Mouse (Mus musculus): ENCODE measurements around the gene Pde3b. TPM values are rescaled to one million over a fixed set of nuclear protein-coding genes. Genes with fewer than 3 reads are reported as not detected.

Gene Pde3b
- polyA plus RNA-seq, 1 experiment from 2014 or later, result 9.0 TPM

DNA sequence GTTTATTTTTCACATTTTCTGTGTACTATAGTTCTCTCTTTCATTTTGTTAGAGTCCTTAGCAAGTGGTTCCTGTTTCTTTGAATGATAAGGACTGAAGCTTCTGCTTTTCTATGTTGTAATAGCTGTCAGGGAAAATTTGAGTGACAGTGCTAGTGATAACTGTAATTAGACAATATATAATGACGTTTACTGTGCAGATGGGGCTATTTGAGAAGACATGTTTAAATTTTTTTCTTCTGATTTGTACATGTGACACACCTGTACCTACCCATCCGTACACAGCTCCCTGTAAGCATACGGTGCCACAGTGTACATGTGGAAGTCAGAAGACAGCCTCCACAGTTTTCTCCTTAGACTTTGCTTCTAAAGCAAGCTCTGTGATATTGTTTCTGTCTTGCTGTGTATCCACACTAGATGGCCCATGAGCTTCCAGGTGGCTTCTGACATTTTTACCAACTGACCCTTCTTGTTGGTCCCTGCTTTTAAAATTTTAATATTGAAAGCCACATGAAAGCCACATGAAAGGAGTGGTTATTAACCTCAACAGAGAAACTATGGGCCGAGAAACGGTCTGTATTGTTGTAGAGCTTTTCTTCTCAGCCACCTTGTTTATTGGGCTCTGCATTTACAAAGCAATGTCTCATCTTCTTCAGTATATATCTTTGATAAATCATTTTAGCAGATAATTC is 38.4 kb downstream of the Pde3b start:
- 84% methylated on average over 5 of the region's 5 CpGs for WGBS
- ATAC-seq (ENCODE audit: low FRiP score), result no peak
- no peaks in the 10 kb centered on the region for H3K36me3 ChIP-seq (replicated peaks)

GRCm38 (mm10) chr7:114454858-114455257 is 39.8 kb downstream of the Pde3b start:
- no peak for ATAC-seq (ENCODE audit: low FRiP score)
- H3K9me3 ChIP-seq, result no peaks in the 10 kb centered on the region
- H3K4me2 ChIP-seq, result no peak overlapping the region
- no peaks in the 10 kb centered on the region for H3K36me3 ChIP-seq (replicated peaks)
- WGBS, result 93% methylated on average over 1 of the region's 1 CpGs
- no peak overlapping the region for H3K4me3 ChIP-seq (replicated peaks)
- no peak overlapping the region for H3K27ac ChIP-seq
- H3K27me3 ChIP-seq, result no peaks in the 10 kb centered on the region
- no peaks in the 10 kb centered on the region for H3K4me1 ChIP-seq
- no peak overlapping the region for H3K9ac ChIP-seq

More for the DNA sequence above, 38.4 kb downstream of the Pde3b start:
- Histone ChIP-seq H3K4me2 (no peak overlapping the region), H3K4me1 (no peaks in the 10 kb centered on the region), H3K9me3 (no peaks in the 10 kb centered on the region), H3K4me3 (replicated peaks) (no peak overlapping the region), H3K27me3 (no peaks in the 10 kb centered on the region), H3K9ac (no peak overlapping the region), H3K27ac (no peak overlapping the region)

DNA sequence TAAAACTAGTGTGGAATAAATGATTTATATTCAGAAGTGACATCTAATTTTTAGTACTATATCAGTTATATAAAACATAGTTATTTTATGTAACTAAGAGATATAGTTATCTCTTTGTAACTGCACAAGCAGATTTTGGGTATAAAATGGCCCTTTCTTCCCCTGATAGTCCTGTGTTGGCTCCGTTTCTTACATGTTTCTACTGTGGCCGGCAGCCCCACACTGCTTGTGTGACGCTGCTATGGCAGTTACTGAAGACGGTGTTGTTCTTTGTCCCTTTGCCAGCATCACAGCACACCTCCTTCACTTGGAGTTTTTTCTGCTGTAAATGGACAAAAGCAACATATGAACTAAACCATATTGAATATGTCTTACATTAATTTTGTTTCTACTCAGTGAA is 41.8 kb downstream of the Pde3b start:
- no peak overlapping the region for H3K4me2 ChIP-seq
- H3K36me3 ChIP-seq (replicated peaks), result no peaks in the 10 kb centered on the region
- 94% methylated on average over 4 of the region's 4 CpGs for WGBS
- H3K9me3 ChIP-seq, result no peaks in the 10 kb centered on the region
- no peak overlapping the region for H3K4me3 ChIP-seq (replicated peaks)
- no peak overlapping the region for H3K27ac ChIP-seq
- no peaks in the 10 kb centered on the region for H3K4me1 ChIP-seq
- H3K9ac ChIP-seq, result no peak overlapping the region
- ATAC-seq (ENCODE audit: low FRiP score), result no peak
- no peaks in the 10 kb centered on the region for H3K27me3 ChIP-seq

DNA sequence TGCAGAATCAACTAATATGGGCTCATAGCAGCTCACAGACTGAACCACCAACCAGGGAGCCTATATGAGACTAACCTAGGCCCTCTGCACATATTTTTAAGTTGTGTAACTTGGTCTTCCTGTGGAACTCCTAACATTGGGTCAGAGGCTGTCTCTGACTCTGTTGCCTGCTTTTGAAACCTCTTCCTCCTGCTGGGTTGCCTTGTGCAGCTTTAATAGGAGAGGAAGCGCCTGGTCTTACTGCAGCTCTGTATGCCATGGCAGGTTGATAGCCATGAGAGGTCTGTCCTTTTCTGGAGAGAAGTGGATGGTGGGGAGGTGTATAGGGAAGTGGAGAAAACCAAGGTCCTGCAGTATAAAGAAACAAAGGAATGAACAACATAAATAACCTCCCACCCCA is 44.8 kb downstream of the Pde3b start:
- Histone ChIP-seq H3K27ac (no peak overlapping the region), H3K36me3 (replicated peaks) (no peaks in the 10 kb centered on the region), H3K27me3 (no peaks in the 10 kb centered on the region), H3K4me2 (no peak overlapping the region), H3K9ac (no peak overlapping the region), H3K4me1 (no peaks in the 10 kb centered on the region), H3K9me3 (no peaks in the 10 kb centered on the region), H3K4me3 (replicated peaks) (no peak overlapping the region)
- ATAC-seq (ENCODE audit: low FRiP score), result no peak
- 45% methylated on average over 1 of the region's 1 CpGs for WGBS

GRCm38 (mm10) chr7:114461727-114462126 is 46.6 kb downstream of the Pde3b start:
- Histone ChIP-seq H3K27me3 (no peaks in the 10 kb centered on the region), H3K27ac (no peak overlapping the region), H3K9ac (no peak overlapping the region), H3K4me3 (replicated peaks) (no peak overlapping the region), H3K4me2 (no peak overlapping the region), H3K9me3 (no peaks in the 10 kb centered on the region), H3K36me3 (replicated peaks) (no peaks in the 10 kb centered on the region), H3K4me1 (no peaks in the 10 kb centered on the region)
- no peak for ATAC-seq (ENCODE audit: low FRiP score)
- 87% methylated on average over 2 of the region's 2 CpGs for WGBS

GRCm38 (mm10) chr7:114466358-114466757 is 51.3 kb downstream of the Pde3b start:
- H3K4me3 ChIP-seq (replicated peaks), result no peak overlapping the region
- H3K4me2 ChIP-seq, result no peak overlapping the region
- whole genome bisulfite sequencing, result 84% methylated on average over 3 of the region's 3 CpGs
- H3K27ac ChIP-seq, result no peak overlapping the region
- no peaks in the 10 kb centered on the region for H3K36me3 ChIP-seq (replicated peaks)
- H3K27me3 ChIP-seq, result no peaks in the 10 kb centered on the region
- no peaks in the 10 kb centered on the region for H3K4me1 ChIP-seq
- no peak for ATAC-seq (ENCODE audit: low FRiP score)
- H3K9me3 ChIP-seq, result no peaks in the 10 kb centered on the region
- no peak overlapping the region for H3K9ac ChIP-seq

- no peaks in the 10 kb centered on the region for H3K36me3 ChIP-seq (replicated peaks)
- no peaks in the 10 kb centered on the region for H3K9me3 ChIP-seq
- H3K4me2 ChIP-seq, result no peak overlapping the region
- no peaks in the 10 kb centered on the region for H3K27me3 ChIP-seq
- no peak overlapping the region for H3K4me3 ChIP-seq (replicated peaks)
- no peaks in the 10 kb centered on the region; the same call in 1 of the 2 replicates for H3K4me1 ChIP-seq
- no peak overlapping the region for H3K9ac ChIP-seq
- WGBS, result 69% methylated on average over 2 of the region's 2 CpGs
- no peak for ATAC-seq (ENCODE audit: low FRiP score)
- H3K27ac ChIP-seq, result no peak overlapping the region
These were observed 57.4 kb downstream of the Pde3b start for GRCm38 (mm10) chr7:114472471-114472870.

GRCm38 (mm10) chr7:114474889-114475288 is 59.8 kb downstream of the Pde3b start:
- ATAC-seq (ENCODE audit: low FRiP score), result no peak
- peaks cover 3% of the 10 kb centered on the region; the same call in 1 of the 2 replicates for H3K4me1 ChIP-seq
- H3K27ac ChIP-seq, result no peak overlapping the region
- no peaks in the 10 kb centered on the region for H3K27me3 ChIP-seq
- H3K4me3 ChIP-seq (replicated peaks), result no peak overlapping the region
- 85% methylated on average over 1 of the region's 1 CpGs for WGBS
- no peaks in the 10 kb centered on the region for H3K36me3 ChIP-seq (replicated peaks)
- no peak overlapping the region for H3K9ac ChIP-seq
- no peak overlapping the region for H3K4me2 ChIP-seq
- H3K9me3 ChIP-seq, result no peaks in the 10 kb centered on the region

- Histone ChIP-seq H3K4me2 (no peak overlapping the region), H3K9me3 (no peaks in the 10 kb centered on the region), H3K36me3 (replicated peaks) (no peaks in the 10 kb centered on the region), H3K9ac (no peak overlapping the region), H3K27ac (no peak overlapping the region), H3K4me3 (replicated peaks) (no peak overlapping the region), H3K27me3 (no peaks in the 10 kb centered on the region), H3K4me1 (0 out of 2 replicates have a peak, but pooled peaks cover 3% of the 10 kb centered on the region)
- WGBS, result 89% methylated on average over 2 of the region's 2 CpGs
- ATAC-seq (ENCODE audit: low FRiP score), result no peak
These were observed 62.8 kb downstream of the Pde3b start for GRCm38 (mm10) chr7:114477884-114478283.

GRCm38 (mm10) chr7:114478901-114479300 is 63.8 kb downstream of the Pde3b start:
- 15% methylated on average over 5 of the region's 5 CpGs for WGBS
- no peaks in the 10 kb centered on the region for H3K9me3 ChIP-seq
- H3K36me3 ChIP-seq (replicated peaks), result no peaks in the 10 kb centered on the region
- 0 out of 2 replicates have a peak, but pooled peaks cover 3% of the 10 kb centered on the region for H3K4me1 ChIP-seq
- H3K4me3 ChIP-seq (replicated peaks), result no peak overlapping the region
- H3K27me3 ChIP-seq, result no peaks in the 10 kb centered on the region
- no peak for ATAC-seq (ENCODE audit: low FRiP score)
- H3K9ac ChIP-seq, result no peak overlapping the region
- no peak overlapping the region for H3K27ac ChIP-seq
- H3K4me2 ChIP-seq, result no peak overlapping the region

- no peak for ATAC-seq (ENCODE audit: low FRiP score)
- Histone ChIP-seq H3K9ac (no peak overlapping the region), H3K27me3 (no peaks in the 10 kb centered on the region), H3K4me1 (0 out of 2 replicates have a peak, but pooled peaks cover 3% of the 10 kb centered on the region), H3K4me2 (no peak overlapping the region), H3K27ac (no peak overlapping the region), H3K4me3 (replicated peaks) (no peak overlapping the region), H3K36me3 (replicated peaks) (no peaks in the 10 kb centered on the region), H3K9me3 (no peaks in the 10 kb centered on the region)
- WGBS, result 80% methylated on average over 4 of the region's 4 CpGs
These were observed 64.7 kb downstream of the Pde3b start for GRCm38 (mm10) chr7:114479779-114480178.

GRCm38 (mm10) chr7:114480196-114480989 is 65.3 kb downstream of the Pde3b start:
- H3K4me2 ChIP-seq, result no peak overlapping the region
- no peak overlapping the region for H3K27ac ChIP-seq
- 0 out of 2 replicates have a peak, but pooled peaks cover 3% of the 10 kb centered on the region for H3K4me1 ChIP-seq
- H3K27me3 ChIP-seq, result no peaks in the 10 kb centered on the region
- WGBS, result 80% methylated on average over 6 of the region's 6 CpGs
- H3K9ac ChIP-seq, result no peak overlapping the region
- ATAC-seq (ENCODE audit: low FRiP score), result no peak
- no peak overlapping the region for H3K4me3 ChIP-seq (replicated peaks)
- no peaks in the 10 kb centered on the region for H3K36me3 ChIP-seq (replicated peaks)
- H3K9me3 ChIP-seq, result no peaks in the 10 kb centered on the region
